In the genomic region with DNA sequence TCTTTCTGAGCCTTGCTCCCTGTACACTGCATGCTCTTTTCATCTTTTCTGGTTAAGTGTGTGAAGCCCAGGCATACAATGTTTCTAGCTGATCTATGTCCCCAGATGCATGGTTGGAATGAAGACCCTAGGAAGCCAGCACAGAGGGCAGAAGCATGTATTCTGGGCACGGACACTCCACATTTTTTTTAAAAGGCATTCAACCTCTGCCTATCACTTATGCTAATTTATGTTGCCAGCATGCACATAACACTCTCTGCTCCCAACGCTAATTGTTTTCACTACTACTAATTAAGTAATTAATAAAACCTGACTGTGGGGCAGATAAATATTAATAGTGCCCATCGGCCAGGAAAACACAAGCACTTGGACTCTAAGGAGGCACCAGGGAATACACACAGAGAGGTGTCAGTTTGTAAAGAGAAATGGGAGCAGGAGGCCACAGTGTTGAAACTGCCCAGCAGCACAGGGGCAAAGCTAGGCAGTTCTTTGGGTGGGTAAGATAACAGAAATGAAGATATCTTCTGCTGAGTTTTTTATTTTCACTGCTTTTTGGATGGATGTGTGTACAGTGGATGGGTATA, we compare ENCODE assay signal across 25 mouse cellular contexts.
A peak's percentile ranks its signal among the peaks of the same experiment; 100 is the strongest.
DNase-seq lines count a peak whose midpoint lies in the region; ATAC-seq and TF ChIP-seq lines count a peak whose summit lies in the region.
"Had no signal": no experiment of that assay in that cellular context is flagged by ENCODE, and none has a peak within 500 bp of the region (broad histone marks: within the 10 kb centered on the region; RNA-seq: fewer than 3 reads in every experiment).

No protein-coding gene starts in this region.

- no peak for TF ChIP-seq POLR2A in brain, embryonic 14.5 days (IDR thresholded peaks at IDR 0.05; ENCODE audit: borderline replicate concordance, extremely low read depth, insufficient read depth, insufficient read length, poor library complexity, severe bottlenecking)

- no peaks in the 10 kb centered on the region for H3K4me1 ChIP-seq in hindbrain, embryonic 14.5 days (replicated peaks; ENCODE audit: control insufficient read depth, insufficient read depth, low read length)
- no peaks in the 10 kb centered on the region for H3K4me1 ChIP-seq in hindbrain, embryonic 11.5 days (replicated peaks; ENCODE audit: control insufficient read depth, insufficient read depth, low read length)
- H3K4me1 ChIP-seq in midbrain, embryonic 13.5 days (replicated peaks) = 0 out of 2 replicates have a peak, but pooled peaks cover 5% of the 10 kb centered on the region
- H3K4me1 ChIP-seq in midbrain, embryonic 16.5 days (ENCODE audit: control insufficient read depth, insufficient read depth, low read length) = no peaks in the 10 kb centered on the region
- H3K4me1 ChIP-seq: embryonic facial prominence, embryonic 10.5 days; embryonic facial prominence, embryonic 13.5 days had no signal

- no peak for TF ChIP-seq CTCF in brain, embryonic 14.5 days (IDR thresholded peaks at IDR 0.05; ENCODE audit: borderline replicate concordance, extremely low read depth, insufficient read depth, insufficient read length)

- 38% methylated on average over 3 of the region's 3 CpGs for WGBS in hindbrain, embryonic 14.5 days
- 64% methylated on average over 3 of the region's 3 CpGs for WGBS in hindbrain, embryonic 11.5 days
- 60% methylated on average over 3 of the region's 3 CpGs for WGBS in midbrain, embryonic 13.5 days
- WGBS in midbrain, embryonic 16.5 days = 61% methylated on average over 3 of the region's 3 CpGs

- H3K27me3 ChIP-seq in hindbrain, embryonic 14.5 days (ENCODE audit: control insufficient read depth, insufficient read depth, low read length) = no peaks in the 10 kb centered on the region
- H3K27me3 ChIP-seq in hindbrain, embryonic 11.5 days (ENCODE audit: control insufficient read depth, insufficient read depth, low read length) = no peaks in the 10 kb centered on the region
- H3K27me3 ChIP-seq in midbrain, embryonic 13.5 days = no peaks in the 10 kb centered on the region
- no peaks in the 10 kb centered on the region for H3K27me3 ChIP-seq in midbrain, embryonic 16.5 days (ENCODE audit: control insufficient read depth, insufficient read depth, low read depth, low read length)
- H3K27me3 ChIP-seq: embryonic facial prominence, embryonic 13.5 days; forebrain, embryonic 12.5 days had no signal

- H3K36me3 ChIP-seq in hindbrain, embryonic 14.5 days (replicated peaks; ENCODE audit: control insufficient read depth, insufficient read depth) = no peaks in the 10 kb centered on the region
- H3K36me3 ChIP-seq in hindbrain, embryonic 11.5 days (ENCODE audit: control insufficient read depth, insufficient read depth, low read length) = no peaks in the 10 kb centered on the region
- 0 out of 2 replicates have a peak, but pooled peaks cover 5% of the 10 kb centered on the region for H3K36me3 ChIP-seq in midbrain, embryonic 13.5 days
- no peaks in the 10 kb centered on the region for H3K36me3 ChIP-seq in midbrain, embryonic 16.5 days (ENCODE audit: control insufficient read depth, insufficient read depth, low read length)
- H3K36me3 ChIP-seq: embryonic facial prominence, embryonic 10.5 days; embryonic facial prominence, embryonic 13.5 days had no signal

- peak; percentile 48 for DNase-seq in heart, adult 11 months
- DNase-seq in heart, postnatal 14 days = no peak
- no peak for DNase-seq in hindbrain, embryonic 14.5 days (ENCODE audit: low spot score)
- no peak for DNase-seq in hindbrain, embryonic 11.5 days (ENCODE audit: low spot score)
- DNase-seq in brain, embryonic 14.5 days (ENCODE audit: low read depth) = peak; percentile 31
- DNase-seq: adrenal gland, adult 2 months; adrenal gland, postnatal 14 days; cerebellum, adult 11-12 months; cerebellum, adult 8-10 months; cerebellum, postnatal 10 days; cerebellum, postnatal 36 days; embryo, embryonic 11 days; gastrocnemius, postnatal 10 days; gastrocnemius, postnatal 36 days; heart, postnatal 36 days had no signal

- intact Hi-C loops in heart, postnatal 14 days (cut with DNase I) = no loop called here

- H3K27ac ChIP-seq in hindbrain, embryonic 14.5 days = no peak overlapping the region
- H3K27ac ChIP-seq in hindbrain, embryonic 11.5 days (ENCODE audit: low read depth, low read length) = no peak overlapping the region
- H3K27ac ChIP-seq in midbrain, embryonic 13.5 days = no peak overlapping the region
- no peak overlapping the region for H3K27ac ChIP-seq in midbrain, embryonic 16.5 days (ENCODE audit: low read length)
- H3K27ac ChIP-seq: embryonic facial prominence, embryonic 10.5 days; embryonic facial prominence, embryonic 13.5 days; forebrain, embryonic 12.5 days had no signal

- no peak overlapping the region for H3K9ac ChIP-seq in hindbrain, embryonic 14.5 days
- no peak overlapping the region for H3K9ac ChIP-seq in hindbrain, embryonic 11.5 days (ENCODE audit: low read depth, low read length)
- H3K9ac ChIP-seq in midbrain, embryonic 13.5 days (replicated peaks) = no peak overlapping the region
- no peak overlapping the region for H3K9ac ChIP-seq in midbrain, embryonic 16.5 days (ENCODE audit: low read depth, low read length)
- H3K9ac ChIP-seq: embryonic facial prominence, embryonic 13.5 days; forebrain, embryonic 12.5 days had no signal

- no peak overlapping the region for H3K4me2 ChIP-seq in hindbrain, embryonic 14.5 days (replicated peaks)
- H3K4me2 ChIP-seq in hindbrain, embryonic 11.5 days (replicated peaks; ENCODE audit: low read depth, low read length) = no peak overlapping the region
- no peak overlapping the region for H3K4me2 ChIP-seq in midbrain, embryonic 13.5 days (replicated peaks)
- H3K4me2 ChIP-seq in midbrain, embryonic 16.5 days (ENCODE audit: low read length) = no peak overlapping the region
- H3K4me2 ChIP-seq: embryonic facial prominence, embryonic 13.5 days; forebrain, embryonic 12.5 days; heart, embryonic 11.5 days had no signal

- no peaks in the 10 kb centered on the region for H3K9me3 ChIP-seq in hindbrain, embryonic 14.5 days (ENCODE audit: control insufficient read depth, low read length)
- H3K9me3 ChIP-seq in hindbrain, embryonic 11.5 days (ENCODE audit: control insufficient read depth, low read length) = no peaks in the 10 kb centered on the region
- H3K9me3 ChIP-seq in midbrain, embryonic 13.5 days = no peaks in the 10 kb centered on the region
- no peaks in the 10 kb centered on the region for H3K9me3 ChIP-seq in midbrain, embryonic 16.5 days (replicated peaks; ENCODE audit: control insufficient read depth, low read length, poor library complexity, severe bottlenecking)
- H3K9me3 ChIP-seq: embryonic facial prominence, embryonic 10.5 days; embryonic facial prominence, embryonic 13.5 days; forebrain, embryonic 12.5 days had no signal

- peak; percentile 37; the same call in 1 of the 2 replicates for ATAC-seq in hindbrain, embryonic 14.5 days (ENCODE audit: low FRiP score)
- ATAC-seq in hindbrain, embryonic 11.5 days (ENCODE audit: low FRiP score) = no peak
- ATAC-seq in midbrain, embryonic 13.5 days = peak; percentile 60; the same call in 1 of the 2 replicates
- no peak for ATAC-seq in midbrain, embryonic 16.5 days
- ATAC-seq in megakaryocyte, adult 5-6 weeks (ENCODE audit: poor library complexity, severe bottlenecking) = no peak
- ATAC-seq: CD4-positive, CD25-positive, alpha-beta regulatory T cell, adult 4 months; intestine, postnatal 0 days had no signal

- no peak overlapping the region for H3K4me3 ChIP-seq in hindbrain, embryonic 14.5 days (replicated peaks; ENCODE audit: low read length)
- H3K4me3 ChIP-seq in hindbrain, embryonic 11.5 days (ENCODE audit: low read depth, low read length) = no peak overlapping the region
- H3K4me3 ChIP-seq in midbrain, embryonic 13.5 days (replicated peaks) = no peak overlapping the region
- H3K4me3 ChIP-seq in midbrain, embryonic 16.5 days (ENCODE audit: low read depth, low read length) = no peak overlapping the region
- H3K4me3 ChIP-seq: embryonic facial prominence, embryonic 10.5 days; embryonic facial prominence, embryonic 13.5 days; erythroblast, embryonic 14.5 days; forebrain, embryonic 12.5 days had no signal

Comparison
In these comparisons a context has a peak if more than half of its experiments do, and no peak if none do; other contexts are left out.
1. DNase-seq: peak in heart, adult 11 months (single experiment) and brain, embryonic 14.5 days (single experiment); none in heart, postnatal 14 days (0 of 2), hindbrain, embryonic 14.5 days (single experiment) and hindbrain, embryonic 11.5 days (single experiment).
2. ATAC-seq: peak in hindbrain, embryonic 14.5 days (single experiment) and midbrain, embryonic 13.5 days (single experiment); none in hindbrain, embryonic 11.5 days (single experiment), midbrain, embryonic 16.5 days (single experiment) and megakaryocyte, adult 5-6 weeks (single experiment).